Mouse (Mus musculus) kidney, adult 9 months (tissue): ENCODE data around the gene Cdh11.

Source experiments
- DNase-seq: peaks from one replicate; pipeline ENCODE4 v3.0.0; 2022

Cdh11 gene

DNA sequence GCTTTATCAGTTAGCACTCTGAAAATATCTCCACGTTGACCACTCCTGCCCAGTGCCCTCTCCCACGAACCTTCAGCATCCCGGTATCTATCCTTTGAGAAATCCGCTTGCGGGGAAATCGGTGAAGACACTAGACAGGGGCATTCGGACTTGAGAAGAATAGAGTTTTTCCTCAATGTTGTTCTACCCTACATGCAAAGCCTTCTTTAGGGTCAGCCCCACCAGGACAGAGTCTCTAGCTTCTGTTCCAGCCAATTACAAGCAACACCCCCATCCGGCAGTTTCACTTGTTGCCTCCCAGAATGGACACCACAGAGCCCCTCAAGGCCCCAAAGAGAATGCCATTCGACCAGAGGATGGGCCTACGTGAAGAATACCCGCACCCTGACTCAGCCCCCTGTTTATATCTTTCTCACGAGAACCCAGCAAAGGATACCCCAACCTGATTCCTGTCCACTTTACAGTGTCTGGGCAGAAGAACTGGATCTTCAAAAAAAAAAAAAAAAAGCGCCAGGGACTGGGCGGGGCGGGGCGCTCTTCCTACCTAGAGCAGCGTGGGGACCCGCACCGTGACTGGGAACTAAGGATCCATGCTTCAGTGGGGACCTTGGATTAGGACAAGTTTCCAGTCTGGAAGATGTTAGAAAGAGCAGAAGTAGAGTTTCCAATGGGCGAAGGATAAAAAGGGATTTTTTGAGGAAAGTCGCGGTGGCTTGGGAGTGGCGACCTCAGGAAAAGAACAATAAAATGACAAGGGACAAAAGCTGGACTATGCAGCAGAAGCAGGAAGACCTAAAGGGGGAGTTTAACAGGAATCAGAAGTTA is at the start of gene Cdh11:
Gene Cdh11 (minus strand): TSS at position 51 of the 825 bp plus-strand sequence.
- DNase-seq, result no peak

DNA sequence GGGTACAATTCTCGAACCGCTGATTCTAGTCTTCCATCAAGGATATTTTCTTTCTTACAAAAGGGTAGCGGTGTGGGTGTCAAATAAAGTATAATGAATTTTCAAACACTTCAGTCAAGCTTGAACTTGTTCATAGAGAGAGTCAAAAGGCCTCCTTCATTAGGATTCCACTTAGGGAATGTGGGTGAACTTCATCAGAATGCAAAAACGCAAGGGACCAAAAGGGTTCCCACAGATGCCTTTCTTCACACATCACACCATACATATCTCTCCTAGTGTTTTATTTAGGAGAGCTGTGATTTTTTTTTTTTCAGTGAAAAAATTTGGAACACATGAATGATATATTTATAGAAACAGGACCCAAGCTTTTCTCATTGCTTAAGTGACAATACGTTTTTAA is 28.5 kb upstream of the Cdh11 start:
- no peak for DNase-seq

DNA sequence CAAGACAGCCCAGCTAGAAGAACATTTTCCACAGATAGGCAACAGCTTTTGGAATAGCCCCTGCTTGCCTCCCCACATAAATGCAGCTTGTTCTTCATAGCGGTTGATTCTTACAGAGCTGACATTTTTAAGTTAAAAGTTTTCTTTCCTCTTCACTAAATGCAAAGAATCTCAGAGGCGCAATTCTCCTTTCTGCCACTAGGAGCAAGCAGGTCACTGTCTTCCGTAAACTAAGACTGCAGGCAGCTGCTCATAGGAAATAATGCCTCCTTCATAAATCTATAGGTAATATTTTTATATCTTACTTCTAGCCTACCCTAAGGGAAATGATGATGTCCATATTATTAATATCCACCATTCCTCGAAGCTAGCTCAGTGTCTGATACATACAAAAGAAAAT is 4.9 kb upstream of the Cdh11 start:
- DNase-seq, result peak; percentile 17

DNA sequence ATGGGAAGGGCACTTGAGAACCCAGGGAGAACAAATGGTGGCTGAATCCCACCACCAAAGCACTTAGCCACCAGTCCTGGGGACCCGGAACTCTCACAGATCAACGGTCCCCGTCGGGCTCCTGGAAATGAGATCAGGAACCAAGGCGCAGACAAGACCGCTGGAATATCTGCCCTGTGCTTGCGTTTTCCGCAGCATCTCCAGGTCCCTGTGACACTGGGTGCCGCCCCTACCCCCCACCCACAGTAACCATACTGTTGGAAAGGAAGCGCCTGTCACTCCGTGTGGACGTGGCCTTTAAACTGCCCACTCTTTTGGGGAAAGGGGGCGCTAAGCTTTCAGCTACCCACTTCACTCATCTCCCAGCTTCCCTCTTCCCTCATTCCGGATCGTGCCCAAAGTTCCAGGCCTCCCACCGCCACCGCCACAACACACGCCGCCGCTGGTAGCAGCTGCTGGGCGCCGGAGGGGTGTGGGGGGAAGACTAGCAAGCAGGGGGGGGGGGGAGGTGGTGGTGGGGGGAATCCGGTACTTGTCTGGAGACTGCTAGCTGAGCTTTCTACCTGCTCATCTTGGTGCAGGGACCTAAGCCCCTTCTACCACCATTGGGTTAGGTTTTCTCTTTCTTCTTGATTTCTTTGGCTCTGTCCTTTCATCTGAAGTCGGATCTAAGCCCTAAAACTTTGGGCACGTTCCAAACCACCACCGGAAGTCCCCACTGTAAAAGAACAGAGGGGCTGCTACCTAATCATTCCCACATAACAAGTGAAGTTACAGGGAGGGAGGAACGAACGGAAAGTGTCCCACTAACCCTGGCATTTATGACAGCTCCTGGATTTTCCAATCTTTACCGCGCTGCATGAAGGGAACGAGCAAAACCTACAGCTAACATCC is 1.3 kb upstream of the Cdh11 start:
- DNase-seq, result no peak

DNA sequence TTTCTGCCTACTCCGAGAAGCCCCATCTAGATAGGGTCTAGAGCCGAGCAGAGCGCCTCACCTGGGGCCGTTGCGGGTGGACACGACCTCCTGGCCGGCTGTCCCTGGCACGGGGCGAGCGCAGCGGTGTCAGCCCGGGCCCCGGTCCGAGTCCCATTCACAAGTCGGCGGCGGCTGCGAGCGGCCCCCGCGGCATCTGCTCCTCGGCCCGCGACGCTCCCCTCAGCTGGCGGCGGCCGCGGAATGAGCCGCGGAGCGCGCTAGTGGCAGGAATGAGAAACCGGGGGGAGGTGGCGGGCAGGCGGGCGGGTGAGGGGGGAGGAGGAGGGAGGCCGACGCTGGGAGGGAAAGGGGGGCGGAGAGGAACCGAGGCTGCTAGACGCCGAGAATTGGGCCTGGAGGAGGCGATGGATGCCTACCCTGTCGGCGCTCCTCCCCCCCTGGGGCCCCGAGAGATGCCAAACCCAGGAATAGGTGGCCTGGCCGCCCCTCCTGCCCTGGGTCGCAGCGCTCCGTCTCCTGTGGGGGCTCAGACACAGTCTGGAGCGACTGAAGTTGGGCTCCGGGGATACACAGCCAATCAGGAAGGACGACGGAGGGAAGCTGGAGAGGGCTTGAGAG is 497 bp downstream of the Cdh11 start:
- DNase-seq, result peak; percentile 13

DNA sequence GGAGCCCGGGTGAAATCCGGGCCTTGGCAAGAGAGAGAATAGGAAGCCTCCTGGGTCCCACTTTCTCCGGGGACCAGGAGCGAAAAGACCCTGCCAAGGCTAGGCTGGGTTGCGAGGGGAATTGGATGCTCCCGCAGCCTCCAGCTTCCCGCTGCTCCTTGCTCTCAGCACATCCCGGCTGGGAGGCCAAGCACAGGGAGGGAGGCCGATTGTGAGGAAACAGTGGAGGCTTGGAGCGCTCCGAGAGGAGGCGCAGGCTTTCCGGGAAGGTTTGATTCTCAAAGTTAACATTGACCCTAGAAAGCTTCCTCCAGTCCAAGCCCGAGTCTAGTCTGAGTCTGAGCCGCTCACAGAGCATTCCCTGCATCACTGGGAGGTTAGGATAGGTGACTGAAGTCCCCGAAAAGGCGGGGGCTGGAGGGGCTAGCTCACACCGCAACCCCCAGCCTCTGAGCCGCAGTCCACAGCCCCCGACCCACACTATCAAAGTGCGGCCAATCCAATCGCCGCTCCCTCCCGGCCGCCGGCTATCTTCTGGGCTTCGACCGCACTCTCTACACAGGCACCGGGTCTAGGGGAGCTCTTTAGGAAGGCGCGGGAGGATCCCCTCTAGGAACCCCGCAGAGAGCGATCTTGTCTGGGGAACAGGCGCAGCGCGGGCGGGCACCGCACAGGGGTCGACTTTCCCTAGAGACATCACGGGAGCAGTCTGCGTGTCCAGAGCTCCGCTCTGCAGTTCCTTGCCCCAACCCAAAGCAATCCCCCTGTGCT is 1.4 kb downstream of the Cdh11 start:
- no peak for DNase-seq

GRCm38 (mm10) chr8:102782707-102783489 is 2.5 kb downstream of the Cdh11 start:
- DNase-seq, result no peak

- peak; percentile 48 for DNase-seq
These were observed 4.5 kb downstream of the Cdh11 start for GRCm38 (mm10) chr8:102780899-102781298.

DNA sequence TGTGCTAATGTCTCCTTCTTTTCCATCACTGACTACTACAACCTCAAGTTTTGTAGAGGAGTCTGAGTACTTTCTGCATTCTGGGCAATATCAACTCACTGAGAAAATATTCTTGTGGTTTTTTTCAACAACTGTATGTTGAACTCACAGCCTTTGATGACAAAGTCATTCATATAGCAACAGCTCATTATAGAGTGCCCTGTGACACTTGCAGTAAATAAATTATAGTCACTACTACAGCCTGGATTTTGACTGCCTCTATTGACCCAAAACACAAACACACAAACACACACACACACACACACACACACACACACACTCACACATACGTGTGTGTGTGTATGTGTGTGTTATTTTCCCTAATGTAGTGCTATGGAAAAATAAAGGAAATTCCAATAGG is 10.8 kb downstream of the Cdh11 start:
- no peak for DNase-seq

DNA sequence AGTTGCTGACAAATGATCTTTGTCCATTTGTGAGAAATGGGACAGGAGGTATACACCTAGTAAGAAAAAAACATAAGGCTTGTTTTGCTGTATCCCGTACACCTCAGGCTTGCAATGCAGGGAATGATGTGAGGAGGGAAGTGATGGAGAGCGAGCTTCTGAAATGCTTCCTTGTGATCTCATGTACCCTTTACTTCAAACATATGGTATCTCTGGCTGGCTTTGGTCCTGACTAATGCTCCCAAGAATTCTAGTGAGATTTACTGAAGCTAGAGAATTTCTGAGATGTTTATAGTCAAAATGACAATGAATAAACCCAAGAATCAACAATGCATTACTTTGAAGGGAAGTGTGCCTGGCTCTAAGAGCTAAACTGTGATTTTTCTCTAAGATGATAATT is 14.0 kb downstream of the Cdh11 start:
- no peak for DNase-seq

- DNase-seq, result no peak
These were observed 31.6 kb downstream of the Cdh11 start for GRCm38 (mm10) chr8:102753839-102754238.

GRCm38 (mm10) chr8:102742940-102743339 is 42.5 kb downstream of the Cdh11 start:
- no peak for DNase-seq

DNA sequence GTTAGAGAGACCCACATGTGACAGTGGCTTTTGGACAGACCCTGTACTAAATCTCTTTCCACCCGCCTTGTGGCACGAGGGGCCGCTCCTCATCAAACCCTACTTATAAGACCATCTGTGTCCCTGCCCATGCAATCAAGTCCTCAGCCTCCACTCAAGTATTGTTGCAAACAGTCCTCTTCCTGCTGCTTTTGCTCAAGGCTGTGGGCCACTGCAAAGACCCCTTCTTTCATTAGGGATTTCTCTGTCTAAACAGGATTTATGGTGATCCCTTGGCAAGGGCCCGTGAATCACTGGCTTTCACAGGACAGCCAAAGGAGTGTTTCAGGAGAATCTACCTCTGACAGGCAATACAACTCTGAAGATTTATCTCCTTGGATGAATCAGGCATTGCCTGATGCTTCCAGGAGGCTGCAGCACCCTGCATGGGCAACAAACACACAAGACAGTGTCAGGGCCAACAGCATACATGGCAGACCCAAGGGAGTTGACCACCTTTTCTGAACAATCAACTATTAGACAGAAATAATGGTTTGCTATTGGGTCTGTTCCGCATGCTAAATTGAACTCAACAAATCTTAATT is 43.3 kb downstream of the Cdh11 start:
- no peak for DNase-seq

GRCm38 (mm10) chr8:102740963-102741362 is 44.5 kb downstream of the Cdh11 start:
- DNase-seq, result no peak

- no peak for DNase-seq
These were observed 46.4 kb downstream of the Cdh11 start for GRCm38 (mm10) chr8:102738961-102739487.

GRCm38 (mm10) chr8:102738395-102738794 is 47.0 kb downstream of the Cdh11 start:
- DNase-seq, result no peak

- no peak for DNase-seq
These were observed 51.0 kb downstream of the Cdh11 start for GRCm38 (mm10) chr8:102734419-102734818.

- no peak for DNase-seq
These were observed 59.1 kb downstream of the Cdh11 start for GRCm38 (mm10) chr8:102726206-102726935.

DNA sequence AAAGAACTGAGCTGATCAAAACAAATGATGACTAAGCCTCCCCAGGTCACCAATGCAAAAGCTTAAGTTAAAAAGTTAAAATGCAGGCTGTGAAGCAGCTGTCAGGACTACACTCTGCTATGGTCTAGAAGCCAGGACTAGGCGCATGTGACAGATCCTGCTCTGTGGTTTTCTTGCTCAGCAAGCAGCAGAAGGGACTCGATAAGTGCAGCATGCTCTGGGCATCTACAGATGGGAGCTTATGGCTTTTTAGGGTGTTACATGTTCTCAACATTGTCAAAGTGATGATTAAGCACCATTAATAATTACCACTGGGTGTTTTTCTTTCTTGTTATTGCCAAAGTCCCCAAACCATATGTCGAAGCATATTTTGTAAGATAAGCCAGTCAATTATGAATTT is 59.9 kb downstream of the Cdh11 start:
- DNase-seq, result no peak

GRCm38 (mm10) chr8:102715956-102716355 is 69.5 kb downstream of the Cdh11 start:
- no peak for DNase-seq
